Mouse (Mus musculus) bone marrow, adult 2 months (tissue): Measurements from ENCODE around the gene Rb1.

Experiments
- CTCF ChIP-seq: fragments of 200-500 bp; IDR thresholded peaks from 2 replicates; pipeline ENCODE4 v1.5.1; 2011; ENCODE audit warnings: low read length, control low read depth; ENCODE audit not compliant: control insufficient read depth, insufficient read depth
- POLR2A ChIP-seq: fragments of 200-500 bp; IDR thresholded peaks from 2 replicates; pipeline ENCODE4 v1.6.1; 2011; ENCODE audit warnings: low read depth, mild to moderate bottlenecking, control low read depth, low read length, borderline replicate concordance; ENCODE audit not compliant: control insufficient read depth

DNA sequence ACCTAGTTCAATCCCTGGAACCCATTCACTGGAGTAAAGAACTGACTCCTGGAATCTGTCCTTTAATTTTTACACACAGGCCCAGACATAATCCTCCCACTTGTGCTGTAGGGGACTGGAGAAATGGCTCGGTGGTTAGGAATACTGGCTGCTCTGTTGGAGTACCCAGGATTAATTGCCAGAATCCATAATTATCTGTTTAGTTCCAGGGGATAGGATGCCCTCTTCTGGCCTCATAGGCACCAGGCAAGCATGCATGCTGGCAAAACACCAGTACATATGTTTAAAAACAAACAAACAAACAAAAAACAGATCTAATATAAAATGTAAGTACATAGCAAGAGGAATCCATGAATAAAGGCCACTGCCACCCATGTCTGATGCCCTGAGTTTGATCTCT is 44.6 kb downstream of the Rb1 start:
- TF ChIP-seq POLR2A (no peak), CTCF (no peak)
